Mouse (Mus musculus) Patski (cell line): Measurements from ENCODE around the gene Slc3a2. TPM values are rescaled to one million over a fixed set of nuclear protein-coding genes. Genes with fewer than 3 reads are reported as not detected.
A peak's percentile ranks its signal among the peaks of the same experiment; 100 is the strongest.

ENCODE experiments used
- ATAC-seq: fragments of 100-300 bp; one replicate; pipeline ENCODE4 v1.8.0; 2021
- CTCF ChIA-PET: fragments of 350-600 bp; sonication (Branson Sonifier 250); formaldehyde crosslinking; loops from one replicate; lab custom pipeline; 2022; ENCODE audit warnings: inconsistent platforms; lab: Charles Lee
- POLR2A ChIA-PET: fragments of 350-600 bp; sonication (Branson Sonifier 250); formaldehyde crosslinking; loops from one replicate; lab custom pipeline; 2022; ENCODE audit warnings: antibody characterized with exemption, inconsistent platforms; lab: Charles Lee
- DNase-seq: peaks from one replicate; pipeline ENCODE4 v3.0.0-alpha.2; 2011; ENCODE audit warnings: low read depth, low spot score
- H3K27me3 ChIP-seq: fragments of 371-371 bp; one replicate; pipeline ENCODE4 v1.5.1; 2021
- CTCF ChIP-seq: fragments of 100-300 bp; IDR thresholded peaks from one replicate; pipeline ENCODE4 v1.5.1; 2021
- in situ Hi-C: fragments of 300-500 bp; cut with MboI; formaldehyde crosslinking; loops from 3 replicates; pipeline ENCODE4 v1.11.1; 2018; ENCODE audit warnings: low pct_unique_long_range_greater_than_20kb, mixed read lengths
- polyA plus RNA-seq: library from polyadenylated mRNA; unstranded; gene quantifications from one replicate; pipeline ENCODE4 v1.2.3, GENCODE M21; 2021

Slc3a2 gene
- polyA plus RNA-seq, 1 experiment from 2014 or later = 807 TPM

- DNase-seq (no peak), ATAC-seq (no peak)
- TF ChIP-seq CTCF = no peak
- in situ Hi-C loops = no loop called here
- H3K27me3 ChIP-seq = peaks cover 6% of the 10 kb centered on the region
- ChIA-PET POLR2A (no interaction called here), CTCF (interaction anchor here (2.5 kb wide), 1 partner anchor 101 kb away, joined by 9 read pairs; no protein-coding TSS in a partner anchor)
These were observed 44.0 kb downstream of the Slc3a2 start for GRCm38 (mm10) chr19:8679031-8679779.

GRCm38 (mm10) chr19:8673336-8674063 lies 49.7 kb downstream of the Slc3a2 start:
- DNase-seq (no peak), ATAC-seq (no peak)
- ChIA-PET POLR2A (no interaction called here), CTCF (no interaction called here)
- TF ChIP-seq CTCF = no peak
- H3K27me3 ChIP-seq = peaks cover 44% of the 10 kb centered on the region
- in situ Hi-C loops = no loop called here

GRCm38 (mm10) chr19:8672859-8673258 lies 50.3 kb downstream of the Slc3a2 start:
- DNase-seq (no peak), ATAC-seq (no peak)
- peaks cover 44% of the 10 kb centered on the region for H3K27me3 ChIP-seq
- ChIA-PET POLR2A (no interaction called here), CTCF (no interaction called here)
- no peak for TF ChIP-seq CTCF
- in situ Hi-C loops = no loop called here

GRCm38 (mm10) chr19:8665746-8666145 lies 57.4 kb downstream of the Slc3a2 start:
- peaks cover 14% of the 10 kb centered on the region for H3K27me3 ChIP-seq
- DNase-seq (no peak), ATAC-seq (no peak)
- ChIA-PET CTCF (interaction anchor here (1.1 to 1.2 kb wide), 2 partner anchors 11 to 17 kb away, joined by 3 to 5 read pairs; no protein-coding TSS in a partner anchor), POLR2A (no interaction called here)
- in situ Hi-C loops = no loop called here
- no peak for TF ChIP-seq CTCF

- ChIA-PET POLR2A (no interaction called here), CTCF (interaction anchor here (1.2 kb wide), 1 partner anchor 12 kb away, joined by 5 read pairs; no protein-coding TSS in a partner anchor)
- no peak for DNase-seq
- in situ Hi-C loops = no loop called here
- H3K27me3 ChIP-seq = peaks cover 7% of the 10 kb centered on the region
- no peak for ATAC-seq
- TF ChIP-seq CTCF = no peak
These were observed 58.3 kb downstream of the Slc3a2 start for GRCm38 (mm10) chr19:8664859-8665258.

- H3K27me3 ChIP-seq = peaks cover 7% of the 10 kb centered on the region
- DNase-seq (no peak), ATAC-seq (no peak)
- ChIA-PET CTCF (no interaction called here), POLR2A (interaction anchor here (0.7 kb wide), 1 partner anchor 8 kb away, joined by 5 read pairs; no protein-coding TSS in a partner anchor)
- in situ Hi-C loops = no loop called here
- no peak for TF ChIP-seq CTCF
These were observed 59.2 kb downstream of the Slc3a2 start for GRCm38 (mm10) chr19:8663911-8664421.

- CTCF ChIA-PET = interaction anchor here (0.9 to 1.9 kb wide), 4 partner anchors 9 to 20 kb away, joined by 3 to 9 read pairs (median 6); no protein-coding TSS in a partner anchor
- TF ChIP-seq CTCF = no peak
- no peak for ATAC-seq
- peaks cover 7% of the 10 kb centered on the region for H3K27me3 ChIP-seq
- in situ Hi-C loops = no loop called here
- POLR2A ChIA-PET = no interaction called here
- no peak for DNase-seq
These were observed 59.8 kb downstream of the Slc3a2 start, which contains the start of gene Chrm1 for GRCm38 (mm10) chr19:8663360-8663839. Gene Chrm1 (plus strand): TSS chr19:8663789.

GRCm38 (mm10) chr19:8662337-8662736 lies 60.8 kb downstream of the Slc3a2 start:
- no peak for DNase-seq
- TF ChIP-seq CTCF = peak; percentile 69
- ChIA-PET POLR2A (no interaction called here), CTCF (interaction anchor here (0.9 to 1.9 kb wide), 4 partner anchors 8 to 21 kb away, joined by 3 to 9 read pairs (median 6); no protein-coding TSS in a partner anchor)
- no peak for ATAC-seq
- in situ Hi-C loops = no loop called here
- H3K27me3 ChIP-seq = peaks cover 7% of the 10 kb centered on the region

GRCm38 (mm10) chr19:8661821-8662307 lies 61.3 kb downstream of the Slc3a2 start:
- TF ChIP-seq CTCF = no peak
- CTCF ChIA-PET = interaction anchor here (1.4 to 1.9 kb wide), 3 partner anchors 15 to 22 kb away, joined by 3 to 9 read pairs (median 6); no protein-coding TSS in a partner anchor
- no peak for DNase-seq
- peaks cover 7% of the 10 kb centered on the region for H3K27me3 ChIP-seq
- POLR2A ChIA-PET = no interaction called here
- no peak for ATAC-seq
- in situ Hi-C loops = no loop called here

Other genes starting within 250 kb of the Slc3a2 start
- gene Slc22a8, start 132.1 kb downstream of the Slc3a2 start, polyA plus RNA-seq = not detected
- gene Slc22a6, start 105.3 kb downstream of the Slc3a2 start, polyA plus RNA-seq = not detected
- gene Chrm1, start 59.6 kb downstream of the Slc3a2 start, polyA plus RNA-seq = 0.01 TPM
- 64.7 TPM for gene Wdr74, start 12.5 kb upstream of the Slc3a2 start, polyA plus RNA-seq
- 0.86 TPM for gene 1700092M07Rik, start 17.3 kb upstream of the Slc3a2 start, polyA plus RNA-seq
- 116 TPM for gene Stx5a, start 18.0 kb upstream of the Slc3a2 start, polyA plus RNA-seq
- gene Nxf1, start 33.7 kb upstream of the Slc3a2 start, polyA plus RNA-seq = 164 TPM
- gene Tmem223, start 47.6 kb upstream of the Slc3a2 start, polyA plus RNA-seq = 74.3 TPM
- 58.9 TPM for gene Tmem179b, start 51.1 kb upstream of the Slc3a2 start, polyA plus RNA-seq
- 25.8 TPM for gene Taf6l, start 63.0 kb upstream of the Slc3a2 start, polyA plus RNA-seq
- gene Polr2g, start 75.2 kb upstream of the Slc3a2 start, polyA plus RNA-seq = 148 TPM
- 5.0 TPM for gene Zbtb3, start 79.2 kb upstream of the Slc3a2 start, polyA plus RNA-seq
- gene Ttc9c, start 96.0 kb upstream of the Slc3a2 start, polyA plus RNA-seq = 51.4 TPM
- gene Hnrnpul2, start 96.6 kb upstream of the Slc3a2 start, polyA plus RNA-seq = 136 TPM
- 3.3 TPM for gene AC129217.1, start 106.4 kb upstream of the Slc3a2 start, polyA plus RNA-seq
- gene Bscl2, start 114.1 kb upstream of the Slc3a2 start, polyA plus RNA-seq = 4.1 TPM
- 0.50 TPM for gene Gng3, start 115.8 kb upstream of the Slc3a2 start, polyA plus RNA-seq
- gene Lrrn4cl, start 127.4 kb upstream of the Slc3a2 start, polyA plus RNA-seq = 0.10 TPM
- 270 TPM for gene Ubxn1, start 148.1 kb upstream of the Slc3a2 start, polyA plus RNA-seq
- 50.7 TPM for gene Uqcc3, start 157.6 kb upstream of the Slc3a2 start, polyA plus RNA-seq
- gene Lbhd1, start 160.4 kb upstream of the Slc3a2 start, polyA plus RNA-seq = 15.4 TPM
- gene Gm49403, start 160.6 kb upstream of the Slc3a2 start, polyA plus RNA-seq = not detected
- gene 1810009A15Rik, start 165.5 kb upstream of the Slc3a2 start, polyA plus RNA-seq = 69.6 TPM
- gene Gm49416, start 165.6 kb upstream of the Slc3a2 start, polyA plus RNA-seq = 5.9 TPM
- 31.2 TPM for gene Ints5, start 169.6 kb upstream of the Slc3a2 start, polyA plus RNA-seq
- 308 TPM for gene Ganab, start 174.7 kb upstream of the Slc3a2 start, polyA plus RNA-seq
- gene B3gat3, start 197.0 kb upstream of the Slc3a2 start, polyA plus RNA-seq = 53.3 TPM
- 9.1 TPM for gene Rom1, start 206.0 kb upstream of the Slc3a2 start, polyA plus RNA-seq
- gene Eml3, start 206.2 kb upstream of the Slc3a2 start, polyA plus RNA-seq = 56.5 TPM
- gene Mta2, start 218.5 kb upstream of the Slc3a2 start, polyA plus RNA-seq = 141 TPM
- gene Tut1, start 230.5 kb upstream of the Slc3a2 start, polyA plus RNA-seq = 24.6 TPM
- 419 TPM for gene Eef1g, start 243.7 kb upstream of the Slc3a2 start, polyA plus RNA-seq